ENCODE assay signal across 26 mouse cellular contexts in the genomic region with DNA sequence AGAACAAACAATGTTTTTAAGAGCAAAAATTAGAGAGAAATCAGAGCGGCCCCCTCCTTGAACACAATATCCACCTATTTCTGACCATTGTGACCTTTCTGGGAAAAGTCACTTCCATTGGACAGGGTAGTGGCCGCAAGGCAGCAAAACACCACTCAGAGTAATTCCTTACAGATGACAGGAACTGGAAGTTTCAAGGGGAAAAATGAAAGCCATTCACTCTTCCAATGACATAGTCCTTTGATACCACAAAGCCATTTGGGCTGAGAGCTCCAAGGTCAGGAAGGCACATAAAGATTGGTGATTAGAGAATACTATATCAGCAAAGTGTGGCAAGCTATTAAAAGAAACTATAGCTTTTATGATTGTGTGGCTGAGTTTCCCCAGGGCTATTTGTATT.
"Had no signal": no experiment of that assay in that cellular context is flagged by ENCODE, and none has a peak within 500 bp of the region (broad histone marks: within the 10 kb centered on the region; RNA-seq: fewer than 3 reads in every experiment).

No protein-coding gene starts in this region.

- H3K27ac ChIP-seq: heart, adult 2 months; heart, embryonic 13.5 days; heart, embryonic 15.5 days; hindbrain, embryonic 13.5 days; hindbrain, embryonic 15.5 days; hindbrain, postnatal 0 days; kidney, embryonic 15.5 days; kidney, postnatal 0 days; limb, embryonic 12.5 days; liver, embryonic 13.5 days had no signal

- H3K9ac ChIP-seq: heart, embryonic 13.5 days; heart, embryonic 15.5 days; hindbrain, embryonic 13.5 days; hindbrain, embryonic 15.5 days; kidney, embryonic 15.5 days; limb, embryonic 12.5 days; liver, embryonic 13.5 days had no signal

- H3K27me3 ChIP-seq: heart, embryonic 13.5 days; heart, embryonic 15.5 days; hindbrain, embryonic 13.5 days; hindbrain, embryonic 15.5 days; kidney, embryonic 15.5 days; limb, embryonic 12.5 days; liver, embryonic 13.5 days had no signal

- H3K36me3 ChIP-seq: heart, embryonic 13.5 days; heart, embryonic 15.5 days; hindbrain, embryonic 13.5 days; hindbrain, embryonic 15.5 days; kidney, embryonic 15.5 days; limb, embryonic 12.5 days; liver, embryonic 13.5 days had no signal

- H3K4me2 ChIP-seq: heart, embryonic 11.5 days; heart, embryonic 13.5 days; heart, embryonic 15.5 days; hindbrain, embryonic 13.5 days; hindbrain, embryonic 15.5 days; kidney, embryonic 15.5 days; limb, embryonic 12.5 days; liver, embryonic 11.5 days; liver, embryonic 13.5 days had no signal

- ATAC-seq: hindbrain, postnatal 0 days; intestine, postnatal 0 days had no signal

- H3K9me3 ChIP-seq: heart, embryonic 13.5 days; heart, embryonic 15.5 days; hindbrain, embryonic 13.5 days; hindbrain, embryonic 15.5 days; kidney, embryonic 15.5 days; limb, embryonic 12.5 days; liver, embryonic 13.5 days had no signal

- H3K4me1 ChIP-seq: heart, embryonic 15.5 days; hindbrain, embryonic 13.5 days; hindbrain, embryonic 15.5 days; liver, embryonic 13.5 days had no signal

- DNase-seq: gastrocnemius, postnatal 14 days; gastrocnemius, postnatal 36 days; heart, adult 11 months; heart, adult 2 months; heart, postnatal 14 days; heart, postnatal 36 days; kidney, adult 18-20 months; kidney, adult 9 months; kidney, postnatal 14 days; kidney, postnatal 36 days; layer of hippocampus, adult 9-11 months; layer of hippocampus, postnatal 36 days; left cerebral cortex, postnatal 4 days; liver; liver, embryonic 13.5 days had no signal

- H3K4me3 ChIP-seq: heart, adult 2 months; heart, embryonic 13.5 days; heart, embryonic 15.5 days; hindbrain, embryonic 13.5 days; hindbrain, embryonic 15.5 days; kidney, embryonic 15.5 days; limb, embryonic 12.5 days; liver, embryonic 13.5 days had no signal
